ENCODE assay signal across 8 mouse cellular contexts in genomic region chr2:13543519-13544124, GRCm38 (mm10). TPM values are rescaled to one million over a fixed set of nuclear protein-coding genes. Genes with fewer than 3 reads are reported as not detected.
DNase-seq lines count a peak whose midpoint lies in the region; ATAC-seq and TF ChIP-seq lines count a peak whose summit lies in the region.

No protein-coding gene starts in this region.

- peak overlapping the region; percentile 88 for H3K9ac ChIP-seq in CH12.LX (ENCODE audit: insufficient read depth, low read depth)
- H3K9ac ChIP-seq in forebrain, embryonic 16.5 days (replicated peaks; ENCODE audit: low read depth, low read length) = peak overlapping the region; percentile 95
- peak overlapping the region; percentile 70 for H3K9ac ChIP-seq in limb, embryonic 15.5 days
- H3K9ac ChIP-seq in stomach, embryonic 15.5 days = peak overlapping the region; percentile 32; the same call in 1 of the 2 replicates

- no peaks in the 10 kb centered on the region for H3K9me3 ChIP-seq in erythroblast, embryonic 14.5 days (ENCODE audit: control insufficient read depth, low read length)
- H3K9me3 ChIP-seq in CH12.LX (replicated peaks; ENCODE audit: low read length) = no peaks in the 10 kb centered on the region
- no peaks in the 10 kb centered on the region for H3K9me3 ChIP-seq in forebrain, embryonic 16.5 days (ENCODE audit: control insufficient read depth, low read length)
- H3K9me3 ChIP-seq in limb, embryonic 15.5 days = no peaks in the 10 kb centered on the region
- H3K9me3 ChIP-seq in stomach, embryonic 15.5 days = no peaks in the 10 kb centered on the region

- dilution Hi-C loops in CH12.LX (cut with MboI; ENCODE audit: extremely low pct_ligation_motif_present, extremely low pct_unique_long_range_greater_than_20kb, low sequenced_read_pairs) = no loop called here

- H3K36me3 ChIP-seq in erythroblast, embryonic 14.5 days (ENCODE audit: control insufficient read depth) = no peaks in the 10 kb centered on the region
- no peaks in the 10 kb centered on the region for H3K36me3 ChIP-seq in CH12.LX (replicated peaks in 1 of 2; ENCODE audit: control insufficient read depth in 1 of 2, insufficient read depth in 1 of 2, low read length in 1 of 2)
- no peaks in the 10 kb centered on the region for H3K36me3 ChIP-seq in forebrain, embryonic 16.5 days (ENCODE audit: control insufficient read depth, insufficient read depth)
- no peaks in the 10 kb centered on the region for H3K36me3 ChIP-seq in limb, embryonic 15.5 days
- H3K36me3 ChIP-seq in stomach, embryonic 15.5 days = no peaks in the 10 kb centered on the region

- peaks cover 50% of the 10 kb centered on the region for H3K4me1 ChIP-seq in erythroblast, embryonic 14.5 days (ENCODE audit: control insufficient read depth)
- H3K4me1 ChIP-seq in CH12.LX (ENCODE audit: control insufficient read depth in 1 of 2, insufficient read depth in 2 of 2) = peaks cover 0 to 3% of the 10 kb centered on the region in 2 experiments; a peak in 2 of 4 replicates
- H3K4me1 ChIP-seq in forebrain, embryonic 16.5 days (replicated peaks; ENCODE audit: control insufficient read depth, insufficient read depth, low read length) = peaks cover 12% of the 10 kb centered on the region
- peaks cover 5% of the 10 kb centered on the region; the same call in 1 of the 2 replicates for H3K4me1 ChIP-seq in limb, embryonic 15.5 days
- no peaks in the 10 kb centered on the region for H3K4me1 ChIP-seq in stomach, embryonic 15.5 days

- ATAC-seq in erythroblast, adult 5-6 weeks (replicated peaks; ENCODE audit: low FRiP score, poor library complexity, severe bottlenecking) = no peak; the same call in 1 of the 2 replicates
- ATAC-seq in forebrain, embryonic 16.5 days = peak; percentile 5; the same call in 1 of the 2 replicates
- no peak for ATAC-seq in limb, embryonic 15.5 days (ENCODE audit: insufficient number of reproducible peaks, low FRiP score, low TSS enrichment, low read depth)
- ATAC-seq in stomach, embryonic 15.5 days (ENCODE audit: insufficient read depth, low FRiP score, low read depth) = peak; percentile 16

- peak overlapping the region; percentile 46; the same call in 1 of the 2 replicates for H3K27ac ChIP-seq in CH12.LX (ENCODE audit: insufficient read depth, low read depth)
- H3K27ac ChIP-seq in forebrain, embryonic 16.5 days (ENCODE audit: low read length) = no peak overlapping the region; the same call in 1 of the 2 replicates
- peak overlapping the region; percentile 99 for H3K27ac ChIP-seq in limb, embryonic 15.5 days
- peak overlapping the region; percentile 97 for H3K27ac ChIP-seq in stomach, embryonic 15.5 days

- in situ Hi-C loops in CH12.LX (cut with MboI; ENCODE audit: low pct_ligation_motif_present, low pct_unique_long_range_greater_than_20kb, low sequenced_read_pairs) = no loop called here

- TF ChIP-seq EP300 in CH12.LX (IDR thresholded peaks at IDR 0.05; ENCODE audit: low read length) = no peak

- TF ChIP-seq CTCF in CH12.LX (conservative IDR thresholded peaks at IDR 0.05 in 1 of 2, IDR thresholded peaks at IDR 0.05 in 1 of 2; ENCODE audit: low read depth in 2 of 2, low read length in 2 of 2) = no peak

- no peaks in the 10 kb centered on the region for H3K27me3 ChIP-seq in erythroblast, embryonic 14.5 days (ENCODE audit: control insufficient read depth)
- no peaks in the 10 kb centered on the region for H3K27me3 ChIP-seq in CH12.LX (replicated peaks)
- H3K27me3 ChIP-seq in forebrain, embryonic 16.5 days (replicated peaks; ENCODE audit: control insufficient read depth, insufficient read depth, low read length) = no peaks in the 10 kb centered on the region
- no peaks in the 10 kb centered on the region for H3K27me3 ChIP-seq in limb, embryonic 15.5 days
- H3K27me3 ChIP-seq in stomach, embryonic 15.5 days (replicated peaks) = no peaks in the 10 kb centered on the region

- no peak for TF ChIP-seq RAD21 in CH12.LX (IDR thresholded peaks at IDR 0.05; ENCODE audit: low read depth, low read length)

- H3K4me2 ChIP-seq in CH12.LX (ENCODE audit: insufficient read depth, low read depth, poor library complexity, severe bottlenecking) = peak overlapping the region; percentile 77
- peak overlapping the region; percentile 74 for H3K4me2 ChIP-seq in forebrain, embryonic 16.5 days (ENCODE audit: low read length)
- peak overlapping the region; percentile 55 for H3K4me2 ChIP-seq in limb, embryonic 15.5 days
- H3K4me2 ChIP-seq in stomach, embryonic 15.5 days = peak overlapping the region; percentile 65

- 30% methylated on average over 8 of the region's 8 CpGs for WGBS in forebrain, embryonic 16.5 days
- 34% methylated on average over 8 of the region's 8 CpGs for WGBS in limb, embryonic 15.5 days
- WGBS in stomach, embryonic 15.5 days = 29% methylated on average over 8 of the region's 8 CpGs

- H3K4me3 ChIP-seq in erythroblast, embryonic 14.5 days (replicated peaks) = peak overlapping the region; percentile 89
- peak overlapping the region; percentile 63 to 88 (median 74) for H3K4me3 ChIP-seq in CH12.LX (replicated peaks in 1 of 3; ENCODE audit: low read depth in 2 of 3, low read length in 2 of 3, poor library complexity in 1 of 3)
- H3K4me3 ChIP-seq in forebrain, embryonic 16.5 days (replicated peaks; ENCODE audit: low read length) = peak overlapping the region; percentile 85
- peak overlapping the region; percentile 69 for H3K4me3 ChIP-seq in limb, embryonic 15.5 days
- H3K4me3 ChIP-seq in stomach, embryonic 15.5 days (replicated peaks) = peak overlapping the region; percentile 66

- no peak for TF ChIP-seq POLR2A in CH12.LX (IDR thresholded peaks at IDR 0.05; ENCODE audit: low read depth, low read length)

- no peak for DNase-seq in CH12.LX (ENCODE audit: extremely low read depth)
- DNase-seq in cerebellum, adult 11-12 months = no peak
- DNase-seq in right cerebral cortex, adult 2 months (ENCODE audit: low spot score in 2 of 2) = no peak

- peaks cover 4% of the 10 kb centered on the region for H3K79me2 ChIP-seq in CH12.LX (replicated peaks; ENCODE audit: control insufficient read depth, extremely low read depth, insufficient read depth, poor library complexity, severe bottlenecking)

TF ChIP-seq in CH12.LX, 34 proteins besides CTCF, POLR2A, EP300 and RAD21:
- TF ChIP-seq USF2 (conservative IDR thresholded peaks at IDR 0.05; ENCODE audit: low read depth, low read length) = no peak
- no peak for TF ChIP-seq KAT2A (IDR thresholded peaks at IDR 0.05; ENCODE audit: insufficient replicate concordance, low read length)
- TF ChIP-seq MYC (IDR thresholded peaks at IDR 0.05; ENCODE audit: low read depth, low read length) = 0 out of 2 replicates have a peak, but pooled peaks have one; percentile 20
- TF ChIP-seq TBP (conservative IDR thresholded peaks at IDR 0.05; ENCODE audit: low read depth, low read length) = 0 out of 2 replicates have a peak, but pooled peaks have one; percentile 2
- peak; percentile 21; the same call in 1 of the 2 replicates for TF ChIP-seq MXI1 (IDR thresholded peaks at IDR 0.05; ENCODE audit: low read depth, low read length)
- TF ChIP-seq SIN3A (IDR thresholded peaks at IDR 0.05; ENCODE audit: low read length) = 0 out of 2 replicates have a peak, but pooled peaks have one; percentile 58
- peak; percentile 71 for TF ChIP-seq ZNF384 (IDR thresholded peaks at IDR 0.05; ENCODE audit: low read depth, low read length)

RNA-seq across cellular contexts. Expression of gene Trdmt1, which starts 0.8 kb away (rescaled TPM):
- polyA plus RNA-seq in erythroblast, embryonic 14.5 days (2012) = 0.05 and 0.15 TPM in 2 replicates
- total RNA-seq in erythroblast, adult 5-6 weeks (2015; ENCODE audit: low replicate concordance) = 8.6 and 9.2 TPM in 2 replicates
- 2.2 and 3.8 TPM in 2 replicates for total RNA-seq in erythroblast, adult 5-6 weeks (2017; ENCODE audit: low replicate concordance)
- total RNA-seq in CH12.LX (2012; rRNA removed) (8.4 and 8.8 TPM in 2 replicates), CH12.LX (2014; rRNA removed) (28.6 and 29.8 TPM in 2 replicates)
- 11.2 and 11.8 TPM in 2 replicates for polyA plus RNA-seq in CH12.LX (2012; ENCODE audit: insufficient read length, low read depth)
- 8.3 and 9.6 TPM in 2 replicates for polyA plus RNA-seq in forebrain, embryonic 16.5 days (2015; fragmentation: Nextera tagmentation; extraction: Ambion mirVana)
- 8.9 and 11.5 TPM in 2 replicates for polyA plus RNA-seq in limb, embryonic 15.5 days (2015; fragmentation: Nextera tagmentation; extraction: Ambion mirVana)
- polyA plus RNA-seq in stomach, embryonic 15.5 days (2015; fragmentation: Nextera tagmentation; extraction: Ambion mirVana) = 7.6 and 11.0 TPM in 2 replicates

RNA-seq across cellular contexts. Expression of gene Vim, which starts 30.1 kb away (rescaled TPM):
- 3.2 and 3.5 TPM in 2 replicates for polyA plus RNA-seq in erythroblast, embryonic 14.5 days (2012)
- 309 and 388 TPM in 2 replicates for total RNA-seq in erythroblast, adult 5-6 weeks (2015; ENCODE audit: low replicate concordance)
- total RNA-seq in erythroblast, adult 5-6 weeks (2017; ENCODE audit: low replicate concordance) = 216 and 250 TPM in 2 replicates
- total RNA-seq in CH12.LX (2012; rRNA removed) (124 and 153 TPM in 2 replicates), CH12.LX (2014; rRNA removed) (135 and 157 TPM in 2 replicates)
- polyA plus RNA-seq in CH12.LX (2012; ENCODE audit: insufficient read length, low read depth) = 140 and 164 TPM in 2 replicates
- polyA plus RNA-seq in forebrain, embryonic 16.5 days (2015; fragmentation: Nextera tagmentation; extraction: Ambion mirVana) = 408 and 544 TPM in 2 replicates
- polyA plus RNA-seq in limb, embryonic 15.5 days (2015; fragmentation: Nextera tagmentation; extraction: Ambion mirVana) = 1,276 and 1,300 TPM in 2 replicates
- 469 and 485 TPM in 2 replicates for polyA plus RNA-seq in stomach, embryonic 15.5 days (2015; fragmentation: Nextera tagmentation; extraction: Ambion mirVana)

RNA-seq across cellular contexts. Expression of gene Cubn, which starts 52.0 kb away (rescaled TPM):
- not detected in 2 replicates for polyA plus RNA-seq in erythroblast, embryonic 14.5 days (2012)
- not detected in 2 replicates for total RNA-seq in erythroblast, adult 5-6 weeks (2015; ENCODE audit: low replicate concordance)
- not detected in 2 replicates for total RNA-seq in erythroblast, adult 5-6 weeks (2017; ENCODE audit: low replicate concordance)
- total RNA-seq in CH12.LX (2012; rRNA removed) (under 0.01 and 0.04 TPM in 2 replicates), CH12.LX (2014; rRNA removed) (0.03 and 0.04 TPM in 2 replicates)
- polyA plus RNA-seq in CH12.LX (2012; ENCODE audit: insufficient read length, low read depth) = 0.05 and 0.09 TPM in 2 replicates
- 0.18 and 0.30 TPM in 2 replicates for polyA plus RNA-seq in forebrain, embryonic 16.5 days (2015; fragmentation: Nextera tagmentation; extraction: Ambion mirVana)
- 0.22 and 0.35 TPM in 2 replicates for polyA plus RNA-seq in limb, embryonic 15.5 days (2015; fragmentation: Nextera tagmentation; extraction: Ambion mirVana)
- polyA plus RNA-seq in stomach, embryonic 15.5 days (2015; fragmentation: Nextera tagmentation; extraction: Ambion mirVana) = 1.2 and 1.3 TPM in 2 replicates

Comparison
In these comparisons a context has a peak if more than half of its experiments do, and no peak if none do; other contexts are left out.
1. ATAC-seq: peak in forebrain, embryonic 16.5 days (single experiment) and stomach, embryonic 15.5 days (single experiment); none in erythroblast, adult 5-6 weeks (single experiment) and limb, embryonic 15.5 days (single experiment).
2. H3K9ac ChIP-seq: peak in every context shown above with its lines; median percentile 95 in forebrain, embryonic 16.5 days; 88 in CH12.LX; 70 in limb, embryonic 15.5 days; 32 in stomach, embryonic 15.5 days.
3. RNA of gene Vim, which starts 30.1 kb away (polyA plus RNA-seq): 1,276 to 1,300 TPM in limb, embryonic 15.5 days, 469 to 485 TPM in stomach, embryonic 15.5 days, 408 to 544 TPM in forebrain, embryonic 16.5 days and 140 to 164 TPM in CH12.LX; 3.2 to 3.5 TPM in erythroblast, embryonic 14.5 days; every median in the first group is over 10 times any median in the second.
4. Peak in every context shown above with its lines, with median percentiles within 50 percentile points of each other: H3K4me3 ChIP-seq and H3K4me2 ChIP-seq.